Mouse (Mus musculus): ENCODE measurements around the gene Mpg. TPM values are rescaled to one million over a fixed set of nuclear protein-coding genes. Genes with fewer than 3 reads are reported as not detected.
A peak's percentile ranks its signal among the peaks of the same experiment; 100 is the strongest.

Mpg gene
- polyA plus RNA-seq, 1 experiment from 2014 or later = 45.2 TPM

GRCm38 (mm10) chr11:32237411-32237795 lies 11.1 kb downstream of the Mpg start:
- Histone ChIP-seq H3K4me1 (peaks cover 6% of the 10 kb centered on the region), H3K27ac (no peak overlapping the region), H3K9me3 (replicated peaks) (no peaks in the 10 kb centered on the region), H3K4me3 (no peak overlapping the region), H3K27me3 (ENCODE audit: low read depth, poor library complexity, severe bottlenecking) (no peaks in the 10 kb centered on the region), H3K36me3 (peaks cover 95% of the 10 kb centered on the region)
- DNase-seq (ENCODE audit: low spot score) = no peak
- WGBS = 91% methylated on average over 3 of the region's 3 CpGs

- H3K36me3 ChIP-seq = peaks cover 95% of the 10 kb centered on the region
Observed at GRCm38 (mm10) chr11:32238093-32238860, 12.0 kb downstream of the Mpg start.

DNA sequence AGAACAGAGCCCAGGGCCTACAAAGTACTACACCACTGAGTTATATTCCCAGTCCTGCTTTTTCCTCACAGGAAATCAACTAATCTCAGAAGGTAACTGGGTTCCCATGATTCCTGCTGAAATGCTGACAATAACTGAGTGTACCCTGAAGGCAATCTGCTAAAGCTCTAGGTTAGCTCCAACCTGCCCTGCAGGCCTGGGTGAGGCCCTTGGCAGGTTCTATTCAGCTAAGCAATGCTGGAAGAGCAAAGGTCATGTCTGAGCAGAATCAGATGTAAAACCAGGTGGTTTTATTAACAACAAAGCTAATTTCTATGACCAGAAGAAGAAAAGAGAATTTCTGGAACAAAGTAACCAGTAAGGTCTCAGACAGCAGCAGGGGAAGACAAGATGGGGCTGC lies 15.1 kb downstream of the Mpg start:
- Histone ChIP-seq H3K9me3 (replicated peaks) (no peaks in the 10 kb centered on the region), H3K4me3 (no peak overlapping the region), H3K27me3 (ENCODE audit: low read depth, poor library complexity, severe bottlenecking) (no peaks in the 10 kb centered on the region), H3K27ac (no peak overlapping the region), H3K4me1 (no peaks in the 10 kb centered on the region), H3K36me3 (peaks cover 90% of the 10 kb centered on the region)
- DNase-seq (ENCODE audit: low spot score) = no peak

More at GRCm38 (mm10) chr11:32238093-32238860, 12.0 kb downstream of the Mpg start:
- H3K27ac ChIP-seq = no peak overlapping the region
- no peaks in the 10 kb centered on the region for H3K27me3 ChIP-seq (ENCODE audit: low read depth, poor library complexity, severe bottlenecking)
- no peaks in the 10 kb centered on the region for H3K4me1 ChIP-seq
- no peaks in the 10 kb centered on the region for H3K9me3 ChIP-seq (replicated peaks)
- DNase-seq (ENCODE audit: low spot score) = peak; percentile 73
- no peak overlapping the region for H3K4me3 ChIP-seq
- 65% methylated on average over 5 of the region's 5 CpGs for WGBS

DNA sequence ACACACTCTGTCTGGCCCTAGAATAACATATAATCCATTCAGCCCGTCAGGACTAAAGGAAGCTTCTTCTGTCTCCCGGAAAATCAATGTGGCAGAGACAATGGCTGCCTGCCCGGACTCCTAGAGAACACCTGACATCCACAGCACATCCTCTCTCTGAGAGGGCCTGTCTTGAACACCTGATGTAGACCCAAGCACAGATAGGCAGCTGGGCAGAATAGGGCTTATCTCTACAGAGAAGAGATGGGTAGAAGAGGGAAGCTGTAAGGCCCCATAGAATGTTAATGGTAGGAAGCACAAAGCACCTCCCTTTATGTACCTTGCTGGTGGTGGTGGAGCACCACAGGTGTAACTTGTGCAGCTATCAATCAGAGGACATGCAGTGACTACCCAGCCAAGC lies 15.9 kb downstream of the Mpg start:
- Histone ChIP-seq H3K4me1 (no peaks in the 10 kb centered on the region), H3K36me3 (peaks cover 90% of the 10 kb centered on the region), H3K4me3 (no peak overlapping the region), H3K27me3 (ENCODE audit: low read depth, poor library complexity, severe bottlenecking) (no peaks in the 10 kb centered on the region), H3K9me3 (replicated peaks) (no peaks in the 10 kb centered on the region), H3K27ac (no peak overlapping the region)
- WGBS = 95% methylated on average over 3 of the region's 3 CpGs
- DNase-seq (ENCODE audit: low spot score) = no peak

GRCm38 (mm10) chr11:32243205-32243955 lies 17.1 kb downstream of the Mpg start:
- Histone ChIP-seq H3K9me3 (replicated peaks) (no peaks in the 10 kb centered on the region), H3K27ac (no peak overlapping the region; the same call in 1 of the 2 replicates)
- WGBS = 77% methylated on average over 7 of the region's 7 CpGs

DNA sequence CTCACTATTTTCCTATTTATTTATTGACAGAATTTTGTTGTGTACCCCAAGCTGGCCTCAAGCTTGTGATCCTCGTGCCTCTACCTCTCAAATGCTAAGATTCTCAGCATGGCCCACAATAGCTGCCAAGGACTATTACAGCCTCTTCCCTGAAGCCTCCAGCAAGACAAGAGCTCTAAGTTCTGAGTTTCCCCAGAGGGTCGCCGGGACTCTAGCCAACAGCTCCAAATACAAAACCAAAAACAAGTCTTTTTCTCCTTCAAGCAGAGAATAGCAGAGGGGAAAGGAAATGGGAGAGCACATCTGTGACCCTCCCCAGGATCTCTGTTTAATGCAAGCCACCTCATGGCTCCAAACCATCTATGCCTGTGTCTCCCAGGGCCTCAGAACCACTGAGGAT lies 17.8 kb downstream of the Mpg start:
- no peaks in the 10 kb centered on the region for H3K27me3 ChIP-seq (ENCODE audit: low read depth, poor library complexity, severe bottlenecking)
- 87% methylated on average over 3 of the region's 3 CpGs for WGBS
- no peaks in the 10 kb centered on the region for H3K4me1 ChIP-seq
- H3K4me3 ChIP-seq = no peak overlapping the region
- H3K9me3 ChIP-seq (replicated peaks) = no peaks in the 10 kb centered on the region
- peaks cover 94% of the 10 kb centered on the region for H3K36me3 ChIP-seq
- DNase-seq (ENCODE audit: low spot score) = no peak
- no peak overlapping the region; the same call in 1 of the 2 replicates for H3K27ac ChIP-seq

More at GRCm38 (mm10) chr11:32243205-32243955, 17.1 kb downstream of the Mpg start:
- no peaks in the 10 kb centered on the region for H3K4me1 ChIP-seq
- no peaks in the 10 kb centered on the region for H3K27me3 ChIP-seq (ENCODE audit: low read depth, poor library complexity, severe bottlenecking)
- H3K4me3 ChIP-seq = no peak overlapping the region
- peaks cover 92% of the 10 kb centered on the region for H3K36me3 ChIP-seq
- DNase-seq (ENCODE audit: low spot score) = no peak

- Histone ChIP-seq H3K4me3 (no peak overlapping the region), H3K9me3 (replicated peaks) (no peaks in the 10 kb centered on the region), H3K36me3 (peaks cover 95% of the 10 kb centered on the region), H3K27me3 (ENCODE audit: low read depth, poor library complexity, severe bottlenecking) (no peaks in the 10 kb centered on the region), H3K27ac (no peak overlapping the region), H3K4me1 (no peaks in the 10 kb centered on the region)
- WGBS = 94% methylated on average over 1 of the region's 1 CpGs
- no peak for DNase-seq (ENCODE audit: low spot score)
Observed at GRCm38 (mm10) chr11:32244617-32245016, 18.3 kb downstream of the Mpg start.

GRCm38 (mm10) chr11:32245614-32246013 lies 19.3 kb downstream of the Mpg start:
- WGBS = 94% methylated on average over 6 of the region's 6 CpGs
- no peaks in the 10 kb centered on the region for H3K27me3 ChIP-seq (ENCODE audit: low read depth, poor library complexity, severe bottlenecking)
- DNase-seq (ENCODE audit: low spot score) = no peak
- H3K27ac ChIP-seq = no peak overlapping the region
- H3K4me1 ChIP-seq = no peaks in the 10 kb centered on the region
- peaks cover 95% of the 10 kb centered on the region for H3K36me3 ChIP-seq
- H3K4me3 ChIP-seq = no peak overlapping the region
- no peaks in the 10 kb centered on the region for H3K9me3 ChIP-seq (replicated peaks)

DNA sequence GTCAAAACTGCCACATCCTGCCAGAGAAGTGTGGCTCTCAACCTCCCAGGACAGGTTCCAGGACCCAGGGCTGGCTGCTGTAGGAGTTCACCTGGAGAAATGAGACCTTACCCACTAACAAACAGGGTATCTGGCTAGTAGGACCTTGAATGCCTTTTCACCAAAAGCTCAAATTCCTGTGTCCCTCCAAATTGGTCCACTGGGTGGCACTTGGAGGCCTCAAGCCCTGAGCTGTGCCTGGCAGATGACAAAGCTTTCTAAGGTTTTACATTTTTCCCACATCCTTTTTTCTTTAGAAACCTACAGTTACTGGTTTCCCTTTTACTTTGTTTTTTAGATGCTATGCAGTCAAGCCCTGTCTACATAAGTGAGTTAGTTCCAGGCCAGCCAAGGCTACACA lies 20.8 kb downstream of the Mpg start:
- H3K27ac ChIP-seq = no peak overlapping the region
- no peaks in the 10 kb centered on the region for H3K4me1 ChIP-seq
- DNase-seq (ENCODE audit: low spot score) = no peak
- H3K4me3 ChIP-seq = no peak overlapping the region
- H3K27me3 ChIP-seq (ENCODE audit: low read depth, poor library complexity, severe bottlenecking) = no peaks in the 10 kb centered on the region
- no peaks in the 10 kb centered on the region for H3K9me3 ChIP-seq (replicated peaks)
- peaks cover 94% of the 10 kb centered on the region for H3K36me3 ChIP-seq

- Histone ChIP-seq H3K4me3 (no peak overlapping the region), H3K27ac (no peak overlapping the region), H3K4me1 (no peaks in the 10 kb centered on the region), H3K36me3 (peaks cover 95% of the 10 kb centered on the region), H3K9me3 (replicated peaks) (no peaks in the 10 kb centered on the region), H3K27me3 (ENCODE audit: low read depth, poor library complexity, severe bottlenecking) (no peaks in the 10 kb centered on the region)
- WGBS = 87% methylated on average over 3 of the region's 3 CpGs
- no peak for DNase-seq (ENCODE audit: low spot score)
Observed at GRCm38 (mm10) chr11:32248350-32248749, 22.0 kb downstream of the Mpg start.

GRCm38 (mm10) chr11:32250880-32251763 lies 24.8 kb downstream of the Mpg start:
- DNase-seq (ENCODE audit: low spot score) = no peak
- no peak overlapping the region for H3K27ac ChIP-seq
- H3K4me1 ChIP-seq = no peaks in the 10 kb centered on the region
- WGBS = 89% methylated on average over 8 of the region's 8 CpGs
- no peaks in the 10 kb centered on the region for H3K27me3 ChIP-seq (ENCODE audit: low read depth, poor library complexity, severe bottlenecking)
- no peaks in the 10 kb centered on the region for H3K9me3 ChIP-seq (replicated peaks)
- peaks cover 94% of the 10 kb centered on the region for H3K36me3 ChIP-seq
- no peak overlapping the region for H3K4me3 ChIP-seq

DNA sequence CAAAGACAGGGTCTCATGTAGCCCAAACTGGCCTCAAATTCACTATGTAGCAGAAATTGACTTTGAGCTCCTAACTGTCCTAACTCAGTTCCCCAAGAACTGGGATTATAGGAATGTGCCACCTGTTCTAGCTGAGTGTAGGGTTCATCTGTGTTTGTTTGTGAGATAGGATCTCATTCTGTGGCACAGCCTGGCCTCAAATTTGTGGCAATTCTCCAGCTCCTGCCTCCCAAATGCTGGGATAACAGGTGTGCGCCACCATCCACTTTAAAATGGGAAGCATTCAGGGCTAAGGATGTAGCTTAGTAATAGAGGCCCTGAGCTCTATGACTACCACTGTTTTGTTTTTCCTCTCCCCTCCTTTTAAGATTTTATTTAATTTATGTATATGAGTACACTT lies 26.8 kb downstream of the Mpg start:
- Histone ChIP-seq H3K9me3 (replicated peaks) (no peaks in the 10 kb centered on the region), H3K27me3 (ENCODE audit: low read depth, poor library complexity, severe bottlenecking) (no peaks in the 10 kb centered on the region), H3K4me3 (no peak overlapping the region), H3K4me1 (no peaks in the 10 kb centered on the region), H3K27ac (no peak overlapping the region), H3K36me3 (peaks cover 83% of the 10 kb centered on the region)
- WGBS = 100% methylated on average over 1 of the region's 1 CpGs
- DNase-seq (ENCODE audit: low spot score) = no peak

DNA sequence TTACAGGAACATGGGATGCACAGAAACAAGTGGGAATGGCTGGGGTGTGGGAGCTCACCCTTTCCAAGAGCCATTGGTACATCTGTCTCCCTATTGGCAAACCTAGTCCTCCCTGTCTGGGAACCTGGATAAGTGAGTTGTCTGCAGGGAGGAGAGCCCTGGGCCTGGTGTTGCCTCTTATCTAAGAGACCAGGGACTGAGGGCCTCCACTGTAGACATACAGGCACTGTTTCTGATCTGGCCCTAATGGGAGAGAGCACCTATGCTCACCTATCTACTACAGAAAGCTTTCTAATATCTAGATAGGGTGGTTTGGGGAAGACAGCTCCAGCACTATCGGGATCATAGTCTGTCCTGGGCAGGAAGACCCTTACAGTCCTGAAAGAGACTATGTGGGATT lies 29.8 kb downstream of the Mpg start:
- H3K4me1 ChIP-seq = no peaks in the 10 kb centered on the region
- no peak for DNase-seq (ENCODE audit: low spot score)
- 92% methylated on average over 1 of the region's 1 CpGs for WGBS

More for the DNA sequence above, 29.8 kb downstream of the Mpg start:
- H3K27ac ChIP-seq = no peak overlapping the region
- H3K27me3 ChIP-seq (ENCODE audit: low read depth, poor library complexity, severe bottlenecking) = no peaks in the 10 kb centered on the region
- H3K4me3 ChIP-seq = no peak overlapping the region
- H3K36me3 ChIP-seq = peaks cover 80% of the 10 kb centered on the region
- no peaks in the 10 kb centered on the region for H3K9me3 ChIP-seq (replicated peaks)
